Mouse (Mus musculus) myocyte (in vitro differentiated cells): ENCODE measurements around the gene Olfr1388. TPM values are rescaled to one million over a fixed set of nuclear protein-coding genes. Genes with fewer than 3 reads are reported as not detected.
"Not testable (repeated sequence)": the region's sequence is repeated elsewhere in the genome, so short reads cannot be mapped to it uniquely, and the experiment has no call there.

ENCODE experiments used
- H3K27me3 ChIP-seq: one replicate; pipeline ENCODE4 v1.6.1; 2011; ENCODE audit not compliant: control insufficient read depth, insufficient read depth, insufficient read length
- H3K36me3 ChIP-seq: one replicate; pipeline ENCODE4 v1.6.1; 2011; ENCODE audit not compliant: control insufficient read depth, insufficient read depth
- H3K4me2 ChIP-seq: one replicate; pipeline ENCODE4 v1.6.1; 2011; ENCODE audit warnings: low read depth, control low read depth
- H3K4me3 ChIP-seq: one replicate; pipeline ENCODE4 v1.5.1; 2011; ENCODE audit warnings: mild to moderate bottlenecking, control low read depth, moderate library complexity
- H3K79me2 ChIP-seq: one replicate; pipeline ENCODE4 v1.6.1; 2011; ENCODE audit not compliant: control insufficient read depth, insufficient read depth
- H3ac ChIP-seq: one replicate; pipeline ENCODE4 v1.6.1; 2011; ENCODE audit not compliant: control insufficient read depth, insufficient read length
- CEBPB ChIP-seq: IDR thresholded peaks from 2 replicates; pipeline ENCODE4 v1.6.1; 2011; ENCODE audit warnings: mild to moderate bottlenecking, moderate library complexity; ENCODE audit not compliant: poor library complexity, insufficient read depth, severe bottlenecking
- E2F4 ChIP-seq: IDR thresholded peaks from one replicate; pipeline ENCODE4 v1.6.1; 2011; ENCODE audit warnings: mild to moderate bottlenecking, control low read depth, moderate library complexity; ENCODE audit not compliant: insufficient read depth
- MAX ChIP-seq: IDR thresholded peaks from one replicate; pipeline ENCODE4 v1.6.1; 2011; ENCODE audit warnings: low read depth, mild to moderate bottlenecking, control low read depth
- MYOD1 ChIP-seq, 3 experiments: IDR thresholded peaks; one replicate each; pipeline ENCODE4 v1.6.1; 2011; ENCODE audit warnings: control low read depth in 2 of 3, low read depth in 2 of 3, mild to moderate bottlenecking in 2 of 3, moderate library complexity in 1 of 3; ENCODE audit not compliant: insufficient read length in 2 of 3, control insufficient read depth in 1 of 3
- MYOG ChIP-seq, 3 experiments: IDR thresholded peaks; one replicate each; pipeline ENCODE4 v1.6.1; 2011; ENCODE audit warnings: control low read depth in 2 of 3, low read depth in 2 of 3, mild to moderate bottlenecking in 2 of 3; ENCODE audit not compliant: insufficient read length in 2 of 3, control insufficient read depth in 1 of 3, insufficient read depth in 1 of 3
- POLR2A ChIP-seq: IDR thresholded peaks from one replicate; pipeline ENCODE4 v1.6.1; 2011; ENCODE audit warnings: low read depth, mild to moderate bottlenecking, control low read depth, moderate library complexity; ENCODE audit not compliant: insufficient read length
- POLR2AphosphoS2 ChIP-seq: IDR thresholded peaks from one replicate; pipeline ENCODE4 v1.6.1; 2011; ENCODE audit warnings: low read depth, control low read depth; ENCODE audit not compliant: insufficient read length
- REST ChIP-seq: IDR thresholded peaks from one replicate; pipeline ENCODE4 v1.6.1; 2011; ENCODE audit warnings: mild to moderate bottlenecking, control low read depth, moderate library complexity; ENCODE audit not compliant: insufficient read depth, insufficient read length
- SRF ChIP-seq: IDR thresholded peaks from one replicate; pipeline ENCODE4 v1.6.1; 2011; ENCODE audit warnings: low read depth; ENCODE audit not compliant: control insufficient read depth, insufficient read length
- TCF12 ChIP-seq: IDR thresholded peaks from one replicate; pipeline ENCODE4 v1.6.1; 2011; ENCODE audit warnings: mild to moderate bottlenecking, control low read depth; ENCODE audit not compliant: poor library complexity, insufficient read depth, severe bottlenecking
- TCF3 ChIP-seq: IDR thresholded peaks from one replicate; pipeline ENCODE4 v1.6.1; 2011; ENCODE audit warnings: low read depth, control low read depth; ENCODE audit not compliant: insufficient read length
- USF1 ChIP-seq: IDR thresholded peaks from one replicate; pipeline ENCODE4 v1.6.1; 2011; ENCODE audit warnings: low read depth, mild to moderate bottlenecking, control low read depth, moderate library complexity
- polyA plus RNA-seq: library from polyadenylated mRNA; unstranded; fragments of >200 nt; fragmentation: generic; extraction: Trizol; gene quantifications from one replicate; pipeline ENCODE4 v1.2.1, GENCODE M21; 2012; ENCODE audit warnings: missing spikeins

Gene Olfr1388
- polyA plus RNA-seq, 1 experiment: 0.06 TPM

- Histone ChIP-seq H3K79me2 (no peaks in the 10 kb centered on the region), H3K4me3 (no peak overlapping the region), H3ac (no peak overlapping the region), H3K27me3 (no peaks in the 10 kb centered on the region), H3K4me2 (no peak overlapping the region), H3K36me3 (no peaks in the 10 kb centered on the region)
- TF ChIP-seq TCF12 (no peak), MAX (no peak), MYOD1 (IDR thresholded peaks at IDR 0.05; ENCODE audit: control insufficient read depth in 1 of 3, insufficient read length in 2 of 3, low read depth in 2 of 3) (no peak), USF1 (no peak)
These were observed 6.8 kb upstream of the Olfr1388 start for GRCm38 (mm10) chr11:49429641-49430040.

- H3K27me3 ChIP-seq: no peaks in the 10 kb centered on the region
- no peak within 1 kb of the TSS for H3ac ChIP-seq
- TF ChIP-seq USF1 (no peak), TCF3 (no peak), E2F4 (no peak), CEBPB (no peak), MAX (no peak), TCF12 (no peak)
- H3K36me3 ChIP-seq: no peaks in the 10 kb centered on the region
- no peaks in the 10 kb centered on the region for H3K79me2 ChIP-seq
- H3K4me3 ChIP-seq: no peak within 1 kb of the TSS
- H3K4me2 ChIP-seq: no peak within 1 kb of the TSS
These were observed 18.6 kb downstream of the Olfr1388 start, which contains the start of gene Olfr1387 for GRCm38 (mm10) chr11:49455043-49455442. Gene Olfr1387, plus strand, starts transcription at chr11:49455343.

GRCm38 (mm10) chr11:49464746-49465145 lies 28.3 kb downstream of the Olfr1388 start, which contains the start of gene Olfr1386:
Gene Olfr1386, plus strand, starts transcription at chr11:49465046.
- H3K27me3 ChIP-seq, H3K79me2 ChIP-seq, H3K36me3 ChIP-seq, H3K4me2 ChIP-seq, H3ac ChIP-seq, H3K4me3 ChIP-seq: not testable (repeated sequence)

- no peak overlapping the region for H3K4me3 ChIP-seq
- H3K27me3 ChIP-seq: no peaks in the 10 kb centered on the region
- no peak overlapping the region for H3ac ChIP-seq
- no peaks in the 10 kb centered on the region for H3K36me3 ChIP-seq
- no peak for TF ChIP-seq MYOG (IDR thresholded peaks at IDR 0.05; ENCODE audit: control insufficient read depth in 1 of 3, insufficient read depth in 1 of 3, insufficient read length in 2 of 3, low read depth in 2 of 3)
- TF ChIP-seq MYOD1 (IDR thresholded peaks at IDR 0.05; ENCODE audit: control insufficient read depth in 1 of 3, insufficient read length in 2 of 3, low read depth in 2 of 3): no peak
- TF ChIP-seq MAX: no peak
- TF ChIP-seq SRF: no peak
- no peak for TF ChIP-seq CEBPB
- TF ChIP-seq TCF3: no peak
- TF ChIP-seq TCF12: no peak
- TF ChIP-seq USF1: no peak
- TF ChIP-seq POLR2A: no peak
- no peak for TF ChIP-seq POLR2AphosphoS2
- no peak for TF ChIP-seq REST
- no peak overlapping the region for H3K4me2 ChIP-seq
- no peaks in the 10 kb centered on the region for H3K79me2 ChIP-seq
These were observed 49.5 kb downstream of the Olfr1388 start for GRCm38 (mm10) chr11:49485973-49486372.

- not testable (repeated sequence) for H3K4me2 ChIP-seq, H3K4me3 ChIP-seq, H3K27me3 ChIP-seq, H3ac ChIP-seq, H3K79me2 ChIP-seq, H3K36me3 ChIP-seq
These were observed 52.3 kb downstream of the Olfr1388 start, which contains the start of gene Olfr1385 for GRCm38 (mm10) chr11:49488770-49489169. Gene Olfr1385, plus strand, starts transcription at chr11:49489070.

Other genes with a start within 250 kb of the Olfr1388 start
- not detected for gene Btnl9, start 249.5 kb upstream of the Olfr1388 start, polyA plus RNA-seq
- 5.6 TPM for gene Zfp62, start 233.3 kb upstream of the Olfr1388 start, polyA plus RNA-seq
- gene Mgat1, start 192.4 kb upstream of the Olfr1388 start, polyA plus RNA-seq: 45.8 TPM
- not detected for gene Olfr1393, start 158.3 kb upstream of the Olfr1388 start, polyA plus RNA-seq
- gene Olfr1392, start 151.3 kb upstream of the Olfr1388 start, polyA plus RNA-seq: not detected
- gene Olfr10, start 131.9 kb upstream of the Olfr1388 start, polyA plus RNA-seq: not detected
- not detected for gene Olfr1391, start 113.9 kb upstream of the Olfr1388 start, polyA plus RNA-seq
- not detected for gene Olfr1390, start 101.4 kb upstream of the Olfr1388 start, polyA plus RNA-seq
- not detected for gene Olfr1389, start 13.6 kb upstream of the Olfr1388 start, polyA plus RNA-seq
- gene Olfr1387, start 18.7 kb downstream of the Olfr1388 start, polyA plus RNA-seq: not detected
- gene Olfr1386, start 28.4 kb downstream of the Olfr1388 start, polyA plus RNA-seq: not detected
- not detected for gene Olfr1385, start 52.4 kb downstream of the Olfr1388 start, polyA plus RNA-seq
- not detected for gene Olfr1384, start 70.1 kb downstream of the Olfr1388 start, polyA plus RNA-seq
- not detected for gene Olfr1383, start 83.0 kb downstream of the Olfr1388 start, polyA plus RNA-seq
- not detected for gene Olfr1382, start 91.6 kb downstream of the Olfr1388 start, polyA plus RNA-seq
- gene Olfr1381, start 106.8 kb downstream of the Olfr1388 start, polyA plus RNA-seq: not detected
- gene Olfr1380, start 120.3 kb downstream of the Olfr1388 start, polyA plus RNA-seq: not detected
- 0.01 TPM for gene Flt4, start 172.6 kb downstream of the Olfr1388 start, polyA plus RNA-seq
- not detected for gene Scgb3a1, start 227.0 kb downstream of the Olfr1388 start, polyA plus RNA-seq